Mouse (Mus musculus) ovary, postnatal 36 days (tissue): Measurements from ENCODE around the gene Arsg.

Source experiments
- DNase-seq: peaks from one replicate; pipeline ENCODE4 v3.0.0; 2022; ENCODE audit warnings: low spot score, mixed read lengths

Gene Arsg

GRCm38 (mm10) chr11:109495771-109496474 lies 22.7 kb downstream of the Arsg start:
- no peak for DNase-seq

DNA sequence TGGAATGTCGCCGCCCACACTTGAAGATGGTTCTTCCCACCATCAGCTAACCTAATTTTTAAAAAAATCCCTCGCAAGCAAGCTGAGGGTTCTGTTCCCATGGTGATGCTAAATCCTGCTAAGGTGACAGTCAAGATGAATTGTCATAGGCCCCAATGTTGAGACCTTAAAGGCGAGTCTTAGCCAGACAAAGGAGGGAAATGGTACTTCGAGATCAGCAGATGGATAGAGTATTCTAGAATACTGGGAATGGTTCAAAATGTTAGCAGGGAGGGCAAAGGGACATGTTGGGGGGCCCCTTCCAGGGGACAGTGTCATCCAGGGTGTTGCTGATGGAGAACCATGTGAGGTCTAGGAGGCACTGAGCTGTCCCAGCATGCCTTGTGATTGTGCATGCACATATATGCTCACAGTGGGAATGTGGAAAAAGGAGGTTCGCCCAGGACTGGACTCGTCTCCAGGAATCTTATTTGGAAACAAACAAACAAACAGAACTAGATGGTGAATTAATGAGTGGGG lies 23.4 kb downstream of the Arsg start:
- no peak for DNase-seq

DNA sequence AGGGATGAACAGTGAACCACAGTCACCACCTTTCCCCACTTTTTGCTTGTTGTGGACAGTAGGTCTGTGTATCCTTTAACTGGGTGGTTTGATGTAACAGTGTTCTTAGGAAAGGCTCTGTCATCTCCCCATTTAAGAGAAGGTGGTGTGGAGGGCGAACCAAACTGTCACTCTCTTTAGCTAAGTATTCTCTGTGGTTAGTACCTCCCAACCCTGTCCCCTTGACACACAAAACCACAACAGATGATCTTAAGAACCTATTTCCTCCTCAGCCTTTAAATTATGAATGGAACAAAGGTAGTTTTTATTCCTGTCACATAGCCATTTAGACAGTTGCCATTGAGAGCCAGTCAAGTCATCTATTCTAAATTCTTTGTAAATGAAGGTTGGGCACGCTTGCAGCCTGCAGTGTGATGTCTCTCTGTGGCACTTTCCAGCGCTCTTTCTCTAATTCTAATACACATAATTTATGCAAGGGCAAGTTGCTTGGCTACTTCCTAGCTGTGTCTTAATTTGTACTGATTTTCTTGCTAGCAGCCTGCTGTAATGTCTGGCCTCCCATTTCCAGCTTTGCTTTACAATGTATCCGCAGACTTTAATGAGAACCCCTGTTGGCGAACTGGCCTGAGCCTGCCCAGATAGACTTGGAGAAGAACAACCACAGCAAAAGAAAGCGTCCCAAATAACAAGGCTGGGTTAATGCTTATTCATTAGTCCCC lies 24.0 kb downstream of the Arsg start:
- no peak for DNase-seq

GRCm38 (mm10) chr11:109497990-109498389 lies 24.8 kb downstream of the Arsg start:
- no peak for DNase-seq

DNA sequence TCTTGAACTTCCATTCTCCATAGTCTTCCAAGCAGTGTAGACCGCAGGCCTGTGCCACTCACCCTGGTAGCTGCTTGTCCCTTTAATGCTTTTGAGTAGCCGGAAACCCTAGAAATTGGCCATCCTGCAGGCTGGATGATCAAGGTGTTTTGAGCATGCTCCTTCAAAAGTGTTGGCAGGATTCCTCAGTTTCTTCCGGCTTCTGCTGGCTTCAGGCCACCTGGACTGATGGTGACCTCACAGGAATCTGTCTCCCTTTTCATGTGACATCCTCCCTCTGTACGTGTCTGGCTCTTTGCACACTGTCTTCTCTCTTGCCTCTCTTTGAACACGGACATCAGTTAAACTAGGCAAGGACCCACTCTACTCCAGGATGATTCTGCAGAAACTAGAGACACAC lies 27.0 kb downstream of the Arsg start:
- no peak for DNase-seq

DNA sequence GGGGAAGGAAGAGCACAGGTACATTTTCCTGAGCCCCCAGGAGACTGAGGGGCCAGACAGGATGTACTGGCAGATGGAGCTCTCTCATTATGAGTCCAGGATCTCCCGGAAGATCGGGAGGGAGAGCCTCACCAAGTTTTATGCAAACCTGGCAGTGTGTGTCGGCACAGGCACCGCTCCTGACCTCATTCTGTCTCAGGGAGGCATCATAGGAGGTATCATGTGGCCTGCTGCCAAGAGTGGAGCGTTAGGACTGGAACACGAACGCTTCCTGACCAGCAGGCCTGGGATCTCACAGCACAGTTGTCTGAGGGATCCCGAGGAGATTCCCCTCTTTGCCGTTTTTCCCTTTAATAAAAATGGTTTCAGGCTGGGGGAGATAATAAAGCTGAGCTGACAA lies 31.8 kb downstream of the Arsg start:
- no peak for DNase-seq

GRCm38 (mm10) chr11:109505823-109506222 lies 32.6 kb downstream of the Arsg start:
- DNase-seq: no peak

DNA sequence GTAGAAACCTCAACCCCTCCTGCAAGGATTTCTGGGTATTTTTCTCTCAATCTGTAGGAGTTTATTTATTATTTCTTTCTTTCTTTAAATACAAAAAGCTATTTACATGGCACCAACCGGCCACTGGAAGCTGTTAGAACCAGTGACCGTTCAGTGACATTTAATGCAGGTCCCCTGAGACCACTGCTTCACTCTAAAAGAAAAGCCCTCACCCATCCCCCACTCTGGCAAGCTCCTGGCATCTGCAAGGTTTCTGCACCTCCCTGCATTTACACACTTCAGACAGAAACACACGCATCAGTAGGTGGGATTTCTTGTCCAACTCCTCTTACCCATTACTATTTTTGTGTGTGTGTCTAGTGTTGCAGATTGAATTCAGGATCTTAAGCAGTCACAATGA lies 33.9 kb downstream of the Arsg start:
- no peak for DNase-seq

DNA sequence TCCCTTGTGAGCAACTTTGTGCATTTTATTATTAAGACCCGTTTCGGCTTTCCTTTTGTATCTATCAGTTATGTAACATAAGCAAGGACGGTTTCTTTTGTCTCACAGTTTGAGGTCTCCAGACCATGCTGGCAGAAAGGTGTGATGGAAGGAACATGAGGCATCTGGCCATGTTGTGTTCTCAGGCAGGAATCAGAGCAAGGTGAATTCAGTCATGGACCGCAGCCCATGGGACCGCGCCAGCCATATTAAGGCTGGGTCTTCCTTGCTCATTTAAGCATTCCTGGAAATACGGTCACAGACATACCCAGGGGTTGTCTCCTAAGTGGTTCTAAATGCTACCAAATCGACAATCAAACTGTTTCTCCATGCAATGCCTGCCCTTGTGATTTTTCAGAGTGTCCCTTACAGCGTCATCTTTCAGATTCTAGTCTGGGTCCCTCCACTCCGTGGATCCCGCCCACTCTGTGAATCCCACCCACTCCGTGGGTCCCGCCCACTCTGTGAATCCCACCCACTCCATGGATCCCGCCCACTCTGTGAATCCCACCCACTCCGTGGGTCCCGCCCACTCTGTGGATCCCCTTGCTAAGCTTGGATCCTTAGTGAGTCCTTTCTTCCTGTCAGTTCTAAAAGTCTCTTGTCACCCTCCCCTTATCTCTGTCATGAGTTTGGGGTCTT lies 40.0 kb downstream of the Arsg start:
- DNase-seq: no peak

- DNase-seq: no peak
Measured at GRCm38 (mm10) chr11:109514064-109514612, 41.0 kb downstream of the Arsg start.

DNA sequence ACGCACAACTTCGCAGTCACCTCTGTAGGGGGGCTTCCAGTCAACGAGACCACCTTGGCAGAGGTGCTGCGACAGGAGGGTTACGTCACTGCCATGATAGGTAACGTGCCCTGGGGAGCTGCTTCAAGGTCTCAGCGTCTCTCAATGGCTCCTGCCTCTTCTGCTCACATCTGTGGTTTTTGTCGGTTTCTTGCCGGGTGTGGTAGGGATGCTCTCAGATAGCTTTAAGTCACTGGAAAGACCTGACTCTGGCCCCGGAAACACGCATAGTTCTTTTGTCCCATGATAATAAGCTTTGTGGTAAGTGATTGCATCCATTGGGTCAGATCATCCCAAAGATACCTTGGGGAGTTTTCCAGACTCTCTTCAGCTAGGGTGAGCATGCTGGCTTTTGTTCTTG lies 44.2 kb downstream of the Arsg start:
- DNase-seq: no peak

GRCm38 (mm10) chr11:109517816-109518215 lies 44.6 kb downstream of the Arsg start:
- DNase-seq: no peak

GRCm38 (mm10) chr11:109520958-109521357 lies 47.8 kb downstream of the Arsg start:
- no peak for DNase-seq

DNA sequence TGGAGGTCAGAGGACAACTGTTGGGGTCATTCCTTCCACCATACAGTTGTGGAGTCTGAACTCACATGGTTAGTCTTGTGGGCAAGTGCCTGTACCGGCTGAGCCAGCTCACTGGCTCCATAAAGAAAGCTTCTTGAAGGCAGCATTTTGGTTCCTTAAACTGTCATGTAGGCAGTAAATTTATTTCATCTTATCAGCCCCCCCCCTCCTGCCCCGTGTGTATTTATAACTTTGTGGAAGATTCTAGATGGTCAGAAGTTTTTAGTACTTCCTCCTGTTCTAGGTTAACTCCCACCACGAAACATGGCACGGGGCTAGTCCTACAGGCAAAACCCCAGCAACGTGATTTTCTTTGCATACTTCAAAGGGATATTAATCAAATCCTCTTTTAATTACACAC lies 51.7 kb downstream of the Arsg start:
- no peak for DNase-seq

GRCm38 (mm10) chr11:109525571-109525970 lies 52.4 kb downstream of the Arsg start:
- no peak for DNase-seq

DNA sequence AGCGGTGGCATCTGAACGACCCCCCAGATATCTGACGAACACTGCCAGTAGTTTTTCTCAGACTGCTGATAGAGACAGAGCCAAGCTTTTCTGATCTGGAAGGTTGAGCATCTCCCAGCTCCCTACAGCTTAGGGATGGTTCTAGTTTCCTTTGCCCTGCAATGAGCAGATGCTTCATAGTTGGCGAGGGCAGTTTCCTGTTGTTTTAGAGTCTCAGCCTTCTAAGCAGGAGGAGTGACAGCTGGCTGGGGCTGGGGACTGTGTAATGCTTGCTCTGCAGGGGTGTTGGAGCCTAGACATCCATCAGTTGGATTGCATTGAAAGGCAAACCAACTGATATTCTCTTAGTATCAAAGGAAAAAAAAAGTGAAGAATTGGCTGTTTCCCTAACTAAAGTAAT lies 56.9 kb downstream of the Arsg start:
- no peak for DNase-seq

GRCm38 (mm10) chr11:109535966-109536365 lies 62.8 kb downstream of the Arsg start:
- no peak for DNase-seq

GRCm38 (mm10) chr11:109536939-109537338 lies 63.8 kb downstream of the Arsg start:
- no peak for DNase-seq

DNA sequence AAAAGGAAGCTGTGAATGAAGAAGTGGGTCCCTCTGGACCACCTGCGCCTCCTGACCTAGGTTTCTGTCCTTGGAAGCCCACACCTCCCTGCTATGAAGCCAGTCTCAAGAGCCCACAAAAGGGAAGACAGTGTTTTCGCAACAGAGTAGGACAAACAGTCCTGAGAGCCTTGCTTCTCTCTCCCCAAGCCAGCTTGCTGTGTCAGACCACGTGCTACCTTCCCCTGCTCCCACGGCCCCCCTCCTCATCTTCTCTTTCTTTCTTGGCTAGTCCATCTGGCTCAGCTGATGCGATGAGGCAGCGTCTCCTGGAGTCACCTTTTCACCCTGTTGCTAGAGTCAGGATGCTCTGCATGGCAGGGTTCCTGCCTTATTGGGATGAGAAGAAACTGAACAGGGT lies 66.1 kb downstream of the Arsg start:
- DNase-seq: no peak

DNA sequence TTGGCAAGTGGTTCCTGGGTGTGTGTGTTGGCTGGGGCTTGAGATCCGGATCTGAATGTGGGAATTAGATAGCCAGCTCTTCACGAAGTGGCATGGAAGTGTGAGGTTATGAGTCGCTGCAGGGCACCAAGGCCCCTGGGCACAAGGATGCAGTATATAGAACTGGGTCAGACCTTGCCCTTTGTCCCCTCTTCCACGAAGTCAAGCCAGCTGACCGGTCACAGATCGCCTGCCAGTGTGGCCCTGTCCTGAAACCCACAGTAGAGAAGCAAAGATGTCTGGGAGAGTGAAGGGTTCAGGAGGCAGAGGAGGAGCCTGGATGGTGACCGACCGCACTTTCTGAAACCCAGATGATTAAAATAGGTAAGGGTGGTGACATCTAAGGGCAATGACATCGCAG lies 70.3 kb downstream of the Arsg start:
- DNase-seq: no peak

DNA sequence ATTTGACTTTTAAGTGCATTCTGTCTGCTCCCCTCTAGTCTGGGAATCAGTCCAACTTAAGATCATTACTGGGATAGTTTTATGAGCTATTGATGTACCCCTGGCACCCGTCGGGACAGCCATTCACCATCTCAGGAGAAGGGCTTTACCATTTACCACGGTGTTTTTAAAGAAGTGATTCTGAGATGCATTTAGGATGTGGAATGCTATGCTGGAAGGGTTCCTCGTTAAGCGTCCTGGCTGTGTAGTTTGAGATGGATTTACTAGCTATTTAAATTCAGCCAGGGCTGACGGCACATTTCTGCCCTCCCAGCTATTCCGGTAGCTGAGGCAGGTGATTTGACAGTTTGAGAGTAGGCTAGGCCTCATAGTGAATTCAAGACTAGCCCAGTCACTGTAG lies 71.3 kb downstream of the Arsg start:
- DNase-seq: no peak

GRCm38 (mm10) chr11:109545265-109545664 lies 72.1 kb downstream of the Arsg start:
- DNase-seq: no peak

GRCm38 (mm10) chr11:109545700-109546143 lies 72.5 kb downstream of the Arsg start:
- no peak for DNase-seq
